Mouse (Mus musculus): Measurements from ENCODE around the gene Gm10073.
"Not testable (repeated sequence)": the region's sequence is repeated elsewhere in the genome, so short reads cannot be mapped to it uniquely, and the experiment has no call there.

DNA sequence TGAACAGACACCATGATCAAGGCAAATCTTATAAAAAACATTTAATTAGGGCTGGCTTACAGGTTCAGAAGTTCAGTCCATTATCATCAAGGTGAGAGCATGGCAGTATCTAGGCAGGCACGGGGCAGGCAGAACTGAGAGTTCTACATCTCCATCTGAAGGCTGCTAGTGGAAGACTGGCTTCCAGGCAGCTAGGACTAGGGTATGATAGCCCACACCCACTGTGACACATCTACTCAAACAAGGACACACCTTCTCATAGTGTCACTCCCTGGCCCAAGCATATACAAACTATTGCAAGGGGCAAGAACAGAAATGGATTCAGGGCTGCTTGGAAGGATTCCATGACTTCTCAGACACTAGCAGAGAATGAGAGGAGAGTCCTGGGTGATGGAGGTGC lies 1.1 kb downstream of the Gm10073 start:
- TF ChIP-seq GATA1 (IDR thresholded peaks at IDR 0.05; ENCODE audit: borderline replicate concordance, low read length); FLI1 (IDR thresholded peaks at IDR 0.05; ENCODE audit: low read length): not testable (repeated sequence)
